Mouse (Mus musculus) ES-Bruce4 (cell line): Measurements from ENCODE around the gene Pik3ip1.

Experiments
- CTCF ChIP-seq: IDR thresholded peaks from one replicate; pipeline ENCODE4 v1.8.1; 2011; ENCODE audit warnings: low read depth, low read length
- POLR2A ChIP-seq: IDR thresholded peaks from one replicate; pipeline ENCODE4 v1.8.1; 2011; ENCODE audit warnings: low read length; ENCODE audit not compliant: insufficient read depth

DNA sequence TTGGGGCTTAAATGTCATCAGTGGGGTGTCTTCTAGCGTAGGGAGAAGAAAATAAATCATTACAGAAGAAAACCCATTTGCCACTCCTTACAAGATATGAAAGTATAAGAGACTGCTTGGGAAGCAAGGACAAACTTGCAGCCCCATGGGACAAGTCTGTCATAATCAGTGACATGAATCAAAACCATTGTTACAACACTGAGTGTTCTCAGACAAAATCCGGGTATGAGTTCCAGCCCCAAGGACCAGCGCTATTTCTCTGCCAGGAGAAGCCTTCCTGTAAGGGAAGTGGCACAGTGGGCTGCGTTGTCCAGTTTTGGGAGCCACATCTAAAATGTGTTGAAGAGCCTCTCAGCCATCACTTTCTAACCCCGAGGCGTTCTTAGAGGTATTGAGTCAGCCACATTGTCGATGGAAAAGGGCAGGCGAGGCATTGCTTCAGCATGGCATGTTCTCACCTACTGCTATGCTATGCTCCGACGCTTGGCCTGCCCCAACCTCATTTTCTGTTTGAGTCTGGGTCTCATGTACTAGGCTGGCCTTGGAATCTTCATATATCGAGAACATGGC, 4.0 kb downstream of the Pik3ip1 start:
- TF ChIP-seq CTCF (no peak), POLR2A (no peak)
